ENCODE assay signal across 34 mouse cellular contexts in the genomic region with DNA sequence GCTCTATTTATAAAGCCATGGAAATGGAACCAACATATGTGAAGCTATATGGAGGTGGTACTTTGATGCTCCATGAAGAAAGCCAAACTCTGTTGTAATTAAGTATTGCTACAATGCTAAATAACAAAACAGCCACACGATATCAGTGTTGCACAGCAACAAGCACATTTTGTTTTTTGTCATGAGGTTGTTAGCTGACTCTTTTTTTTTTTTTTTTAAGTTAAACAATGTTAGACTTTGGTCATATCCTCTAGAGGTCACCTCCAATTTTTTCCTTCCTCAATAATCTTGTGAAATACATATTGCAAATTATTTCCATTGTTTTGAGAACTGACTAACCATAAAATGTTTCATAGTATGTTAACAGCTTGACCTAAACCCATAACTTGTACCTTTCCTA.
"Had no signal": no experiment of that assay in that cellular context is flagged by ENCODE, and none has a peak within 500 bp of the region (broad histone marks: within the 10 kb centered on the region; RNA-seq: fewer than 3 reads in every experiment).

No protein-coding gene starts in this region.

- H3K4me1 ChIP-seq: heart, embryonic 10.5 days; heart, embryonic 12.5 days; heart, embryonic 13.5 days; heart, embryonic 15.5 days; hindbrain, embryonic 10.5 days; hindbrain, embryonic 12.5 days; hindbrain, embryonic 13.5 days; hindbrain, embryonic 15.5 days; kidney, embryonic 15.5 days had no signal

- H3K27me3 ChIP-seq: heart, embryonic 12.5 days; heart, embryonic 13.5 days; heart, embryonic 15.5 days; hindbrain, embryonic 12.5 days; hindbrain, embryonic 13.5 days; hindbrain, embryonic 15.5 days; kidney, embryonic 15.5 days had no signal

- H3K4me2 ChIP-seq: heart, embryonic 11.5 days; heart, embryonic 12.5 days; heart, embryonic 13.5 days; heart, embryonic 15.5 days; hindbrain, embryonic 12.5 days; hindbrain, embryonic 13.5 days; hindbrain, embryonic 14.5 days; hindbrain, embryonic 15.5 days; kidney, embryonic 15.5 days had no signal

- ATAC-seq: hindbrain, embryonic 16.5 days; hindbrain, postnatal 0 days; inflammation-experienced regulatory T-cells, adult 6 months; intestine, embryonic 16.5 days; intestine, postnatal 0 days had no signal

- H3K9ac ChIP-seq: heart, embryonic 12.5 days; heart, embryonic 13.5 days; heart, embryonic 15.5 days; hindbrain, embryonic 12.5 days; hindbrain, embryonic 13.5 days; hindbrain, embryonic 14.5 days; hindbrain, embryonic 15.5 days; kidney, embryonic 15.5 days had no signal

- H3K36me3 ChIP-seq: heart, embryonic 10.5 days; heart, embryonic 12.5 days; heart, embryonic 13.5 days; heart, embryonic 15.5 days; hindbrain, embryonic 10.5 days; hindbrain, embryonic 12.5 days; hindbrain, embryonic 13.5 days; hindbrain, embryonic 15.5 days; kidney, embryonic 15.5 days had no signal

- H3K9me3 ChIP-seq: heart, embryonic 10.5 days; heart, embryonic 12.5 days; heart, embryonic 13.5 days; heart, embryonic 15.5 days; hindbrain, embryonic 10.5 days; hindbrain, embryonic 12.5 days; hindbrain, embryonic 13.5 days; hindbrain, embryonic 15.5 days; kidney, embryonic 15.5 days had no signal

- H3K27ac ChIP-seq: heart, embryonic 10.5 days; heart, embryonic 13.5 days; heart, embryonic 15.5 days; hindbrain, embryonic 10.5 days; hindbrain, embryonic 12.5 days; hindbrain, embryonic 13.5 days; hindbrain, embryonic 14.5 days; hindbrain, embryonic 15.5 days; hindbrain, postnatal 0 days; kidney, embryonic 15.5 days; kidney, postnatal 0 days; layer of hippocampus, adult 2 months had no signal

- DNase-seq: heart, postnatal 10 days; heart, postnatal 14 days; heart, postnatal 36 days; heart, postnatal 4 days; kidney, adult 11 months; kidney, adult 18-20 months; kidney, adult 2 months; kidney, adult 8-10 months; kidney, adult 9 months; kidney, postnatal 10 days; kidney, postnatal 14 days; kidney, postnatal 25 days; kidney, postnatal 36 days; kidney, postnatal 4 days; layer of hippocampus, adult 9-11 months; layer of hippocampus, postnatal 36 days had no signal

- H3K4me3 ChIP-seq: heart, embryonic 10.5 days; heart, embryonic 12.5 days; heart, embryonic 13.5 days; heart, embryonic 15.5 days; hindbrain, embryonic 10.5 days; hindbrain, embryonic 12.5 days; hindbrain, embryonic 13.5 days; hindbrain, embryonic 15.5 days; kidney, embryonic 15.5 days; layer of hippocampus, adult 2 months had no signal
